Mouse (Mus musculus): ENCODE results near the gene Zfp141. TPM values are rescaled to one million over a fixed set of nuclear protein-coding genes. Genes with fewer than 3 reads are reported as not detected.
A peak's percentile ranks its signal among the peaks of the same experiment; 100 is the strongest.
"Not testable (repeated sequence)": the region's sequence is repeated elsewhere in the genome, so short reads cannot be mapped to it uniquely, and the experiment has no call there.

Zfp141 gene
- 4.2 and 4.9 TPM in 2 replicates for polyA plus RNA-seq (2012; rRNA removed)

DNA sequence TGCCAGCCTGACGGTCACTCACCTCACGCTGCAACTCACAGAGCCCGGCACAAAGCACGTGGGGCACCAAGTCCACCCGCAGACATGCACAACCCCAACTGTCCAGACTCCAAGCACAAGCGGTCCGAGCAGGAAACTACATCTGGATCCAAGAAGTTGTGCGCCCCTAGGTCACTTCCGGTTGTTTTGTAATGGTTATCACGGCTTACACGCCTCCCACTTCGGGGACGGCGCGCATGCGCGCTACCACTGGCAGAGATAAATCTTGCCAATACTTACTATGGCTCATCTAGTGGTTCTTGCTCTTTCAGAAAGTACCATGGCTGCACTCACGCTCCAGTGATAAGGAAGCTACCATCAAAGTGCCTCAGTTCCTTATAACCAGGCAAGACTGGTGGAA, at the start of gene Zfp141:
Gene Zfp141 (minus strand): TSS at position 153 of the 400 bp plus-strand sequence.
- under 1% methylated on average over 18 of the region's 18 CpGs for WGBS
- peak; percentile 73 for DNase-seq
- peak within 1 kb of the TSS; percentile 77 for H3K4me3 ChIP-seq (replicated peaks; ENCODE audit: extremely low read depth, low read depth, low read length)
- H3K4me1 ChIP-seq (ENCODE audit: control insufficient read depth, insufficient read depth, low read length): not testable (repeated sequence)
- peak; percentile 21; the same call in 1 of the 2 replicates for TF ChIP-seq POLR2A (IDR thresholded peaks at IDR 0.05; ENCODE audit: borderline replicate concordance, extremely low read depth, low read depth, low read length)

DNA sequence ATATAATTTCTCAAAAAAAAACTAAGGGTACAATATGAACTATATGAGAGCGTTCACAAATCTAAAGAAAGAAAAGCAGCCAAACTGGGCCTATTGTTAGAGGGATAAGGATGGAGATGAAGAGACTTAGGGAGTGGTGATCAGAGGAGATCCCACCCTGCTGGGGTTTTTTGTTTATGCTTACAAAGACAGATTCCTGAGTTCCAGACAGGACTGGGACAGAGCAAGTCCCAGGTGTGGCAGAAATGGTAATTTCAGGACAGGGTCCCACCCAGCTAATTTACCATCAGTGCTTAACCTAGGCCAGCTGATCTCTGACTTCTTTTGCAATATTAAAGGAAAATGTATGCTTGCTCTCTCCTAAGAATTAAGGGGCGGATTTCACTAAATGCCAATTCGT, 46.2 kb upstream of the Zfp141 start:
- H3K4me1 ChIP-seq (ENCODE audit: control insufficient read depth, insufficient read depth, low read length): no peaks in the 10 kb centered on the region
- TF ChIP-seq POLR2A (IDR thresholded peaks at IDR 0.05; ENCODE audit: borderline replicate concordance, extremely low read depth, low read depth, low read length) (no peak), CTCF (IDR thresholded peaks at IDR 0.05; ENCODE audit: insufficient read depth, low read length) (no peak)
- no peak overlapping the region for H3K4me3 ChIP-seq (replicated peaks; ENCODE audit: extremely low read depth, low read depth, low read length)
- WGBS: 68% methylated on average over 3 of the region's 3 CpGs
- no peak for DNase-seq

DNA sequence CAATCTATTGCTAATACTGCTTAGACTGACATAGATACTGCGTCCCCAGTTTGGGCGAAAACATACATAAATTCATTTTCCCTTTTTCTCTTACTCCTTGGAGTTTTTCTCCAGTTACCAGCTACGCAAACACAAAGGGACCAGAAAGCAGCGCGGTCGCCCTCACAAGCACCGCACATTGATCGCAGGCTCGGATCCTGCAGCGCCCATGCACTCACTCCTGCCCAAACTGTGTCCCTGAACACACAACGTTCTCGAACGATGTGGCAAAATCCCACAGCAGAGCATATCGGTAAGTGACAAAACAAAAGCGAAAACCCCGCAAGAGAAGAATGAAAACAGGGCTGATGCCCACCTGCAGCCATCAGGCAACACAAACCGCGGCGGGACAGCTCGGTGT, 354 bp downstream of the Zfp141 start:
- Histone ChIP-seq H3K4me1 (ENCODE audit: control insufficient read depth, insufficient read depth, low read length) (no peaks in the 10 kb centered on the region), H3K4me3 (replicated peaks; ENCODE audit: extremely low read depth, low read depth, low read length) (peak overlapping the region; percentile 77)
- TF ChIP-seq CTCF (IDR thresholded peaks at IDR 0.05; ENCODE audit: insufficient read depth, low read length) (no peak), POLR2A (IDR thresholded peaks at IDR 0.05; ENCODE audit: borderline replicate concordance, extremely low read depth, low read depth, low read length) (no peak)
- 1% methylated on average over 20 of the region's 20 CpGs for WGBS
- DNase-seq: no peak

DNA sequence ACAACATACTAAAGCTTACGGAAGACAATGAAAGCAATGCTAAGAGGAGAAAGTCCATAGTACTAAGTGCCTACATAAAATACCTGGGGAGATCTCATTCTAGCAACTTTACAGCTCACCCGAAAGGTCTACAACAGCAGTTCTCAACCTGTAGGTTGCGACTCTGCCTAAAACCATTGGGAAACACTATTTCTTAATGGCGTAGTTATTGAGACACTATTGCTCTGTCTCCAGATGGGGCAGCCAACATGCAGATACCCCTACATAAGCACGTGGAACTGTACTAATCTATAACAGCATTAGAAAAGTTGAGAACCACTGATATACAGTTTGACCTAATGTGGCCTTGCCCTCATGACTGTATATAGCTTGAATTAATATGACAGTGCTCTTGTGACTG, 7.3 kb downstream of the Zfp141 start:
- H3K4me3 ChIP-seq (replicated peaks; ENCODE audit: extremely low read depth, low read depth, low read length): no peak overlapping the region
- WGBS: 96% methylated on average over 5 of the region's 5 CpGs
- no peak for TF ChIP-seq POLR2A (IDR thresholded peaks at IDR 0.05; ENCODE audit: borderline replicate concordance, extremely low read depth, low read depth, low read length)
- TF ChIP-seq CTCF (IDR thresholded peaks at IDR 0.05; ENCODE audit: insufficient read depth, low read length): no peak
- H3K4me1 ChIP-seq (ENCODE audit: control insufficient read depth, insufficient read depth, low read length): no peaks in the 10 kb centered on the region
- no peak for DNase-seq

DNA sequence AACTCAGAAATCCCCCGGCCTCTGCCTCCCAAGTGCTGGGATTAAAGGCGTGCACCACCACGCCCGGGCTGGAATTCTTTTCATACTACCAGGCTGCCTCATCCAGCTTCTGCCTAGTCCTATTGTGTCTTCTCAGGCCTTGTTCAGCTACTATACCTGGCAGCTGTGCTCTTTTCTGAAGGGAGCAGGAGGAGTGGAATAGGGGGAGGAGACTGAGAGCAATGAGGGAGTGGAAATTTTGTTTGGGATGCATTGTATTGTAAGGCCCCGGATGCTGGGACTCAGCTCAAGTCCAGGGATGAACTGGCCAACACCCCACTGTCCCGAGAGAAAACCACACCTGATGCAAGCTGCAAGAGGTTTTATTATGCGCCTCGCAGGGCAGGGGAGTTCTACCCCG, 8.2 kb downstream of the Zfp141 start:
- 94% methylated on average over 9 of the region's 9 CpGs for WGBS
- DNase-seq: no peak
- Histone ChIP-seq H3K4me1 (ENCODE audit: control insufficient read depth, insufficient read depth, low read length) (no peaks in the 10 kb centered on the region), H3K4me3 (replicated peaks; ENCODE audit: extremely low read depth, low read depth, low read length) (no peak overlapping the region)
- TF ChIP-seq POLR2A (IDR thresholded peaks at IDR 0.05; ENCODE audit: borderline replicate concordance, extremely low read depth, low read depth, low read length): no peak
- TF ChIP-seq CTCF (IDR thresholded peaks at IDR 0.05; ENCODE audit: insufficient read depth, low read length): no peak

DNA sequence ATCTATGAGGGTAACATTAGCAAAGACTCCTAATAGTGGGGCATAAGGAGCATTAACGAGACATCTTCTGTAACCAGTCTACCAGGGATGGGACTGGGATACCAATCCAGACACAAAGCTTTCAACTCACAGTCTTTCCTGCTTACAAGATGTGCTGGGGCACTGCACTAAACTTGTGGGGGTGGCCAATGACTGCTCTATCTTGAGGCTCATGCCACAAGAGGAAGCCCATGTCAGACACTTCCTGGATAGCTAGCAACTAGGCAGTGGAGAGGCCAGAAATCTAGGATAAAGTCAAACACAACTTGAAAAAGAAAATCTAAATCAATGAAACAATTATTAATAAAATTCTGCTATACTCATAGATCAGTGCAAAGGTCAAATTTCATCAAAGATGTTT, 9.3 kb downstream of the Zfp141 start:
- no peak overlapping the region for H3K4me3 ChIP-seq (replicated peaks; ENCODE audit: extremely low read depth, low read depth, low read length)
- no peak for DNase-seq
- WGBS: 92% methylated on average over 1 of the region's 1 CpGs
- TF ChIP-seq CTCF (IDR thresholded peaks at IDR 0.05; ENCODE audit: insufficient read depth, low read length): no peak
- TF ChIP-seq POLR2A (IDR thresholded peaks at IDR 0.05; ENCODE audit: borderline replicate concordance, extremely low read depth, low read depth, low read length): no peak
- H3K4me1 ChIP-seq (ENCODE audit: control insufficient read depth, insufficient read depth, low read length): no peaks in the 10 kb centered on the region

DNA sequence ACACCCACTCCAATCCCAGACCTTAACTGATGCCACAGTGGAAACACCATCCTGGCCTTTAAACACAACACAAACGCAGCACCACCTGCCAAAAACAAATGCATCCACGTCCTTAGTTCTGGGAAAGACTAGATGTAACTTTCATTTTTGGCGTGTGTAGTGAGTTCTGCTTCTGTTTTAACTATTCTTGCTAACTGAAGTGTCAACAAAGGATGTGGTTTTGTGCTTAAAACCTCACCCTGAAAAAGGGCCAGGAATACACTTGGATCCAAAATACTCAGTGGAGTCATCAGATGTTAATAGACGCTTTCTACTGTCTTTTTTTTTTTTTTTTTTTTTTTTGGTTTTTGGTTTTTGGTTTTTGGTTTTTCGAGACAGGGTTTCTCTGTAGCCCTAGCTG, 14.7 kb downstream of the Zfp141 start:
- Histone ChIP-seq H3K4me3 (replicated peaks; ENCODE audit: extremely low read depth, low read depth, low read length) (no peak overlapping the region), H3K4me1 (ENCODE audit: control insufficient read depth, insufficient read depth, low read length) (no peaks in the 10 kb centered on the region)
- DNase-seq: no peak
- WGBS: 79% methylated on average over 5 of the region's 5 CpGs
- TF ChIP-seq CTCF (IDR thresholded peaks at IDR 0.05; ENCODE audit: insufficient read depth, low read length): no peak
- TF ChIP-seq POLR2A (IDR thresholded peaks at IDR 0.05; ENCODE audit: borderline replicate concordance, extremely low read depth, low read depth, low read length): no peak

DNA sequence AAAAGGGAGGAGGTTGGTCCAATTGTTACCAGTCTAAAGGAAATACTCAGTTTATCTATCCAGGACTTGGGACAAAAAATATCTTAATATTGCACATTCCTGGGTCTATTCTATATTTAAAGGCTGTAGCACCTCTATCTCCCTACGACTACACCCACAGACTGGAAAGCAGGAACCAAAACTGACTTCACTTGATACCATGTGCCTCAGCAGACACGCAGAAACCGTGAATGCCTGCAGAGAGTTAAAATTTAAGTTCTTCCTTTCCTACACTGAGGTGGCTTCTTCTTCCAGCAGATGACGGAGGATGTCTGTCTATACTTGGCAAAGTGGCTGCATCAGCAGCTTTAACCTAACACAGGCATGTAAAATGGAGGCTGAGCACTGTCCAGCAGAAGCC, 15.2 kb downstream of the Zfp141 start:
- TF ChIP-seq CTCF (IDR thresholded peaks at IDR 0.05; ENCODE audit: insufficient read depth, low read length): no peak
- TF ChIP-seq POLR2A (IDR thresholded peaks at IDR 0.05; ENCODE audit: borderline replicate concordance, extremely low read depth, low read depth, low read length): no peak
- no peaks in the 10 kb centered on the region for H3K4me1 ChIP-seq (ENCODE audit: control insufficient read depth, insufficient read depth, low read length)
- H3K4me3 ChIP-seq (replicated peaks; ENCODE audit: extremely low read depth, low read depth, low read length): no peak overlapping the region
- WGBS: 83% methylated on average over 4 of the region's 4 CpGs
- no peak for DNase-seq

DNA sequence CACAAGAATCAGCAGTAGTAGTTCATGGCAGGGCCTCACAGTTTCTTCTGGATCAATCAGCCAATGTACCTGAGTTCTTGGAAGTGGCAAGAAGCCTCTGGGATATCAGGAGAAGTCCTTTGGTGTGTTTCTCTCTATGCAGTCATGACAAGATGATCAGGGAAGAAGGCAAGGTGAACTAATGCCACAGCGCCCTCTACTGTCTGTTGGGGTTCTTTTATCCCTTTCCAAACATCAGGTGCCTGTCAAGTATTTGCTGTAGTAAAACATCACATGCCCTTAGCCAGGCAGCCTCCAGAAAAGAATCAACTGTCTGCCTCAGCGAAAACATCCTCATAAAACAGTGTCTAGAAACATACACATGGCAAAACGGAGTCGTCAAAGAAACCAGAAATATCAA, 50.9 kb downstream of the Zfp141 start:
- H3K4me1 ChIP-seq (ENCODE audit: control insufficient read depth, insufficient read depth, low read length): no peaks in the 10 kb centered on the region
- no peak overlapping the region for H3K4me3 ChIP-seq (replicated peaks; ENCODE audit: extremely low read depth, low read depth, low read length)
- WGBS: 62% methylated on average over 4 of the region's 4 CpGs
- no peak for TF ChIP-seq POLR2A (IDR thresholded peaks at IDR 0.05; ENCODE audit: borderline replicate concordance, extremely low read depth, low read depth, low read length)
- no peak for TF ChIP-seq CTCF (IDR thresholded peaks at IDR 0.05; ENCODE audit: insufficient read depth, low read length)
- DNase-seq: no peak

DNA sequence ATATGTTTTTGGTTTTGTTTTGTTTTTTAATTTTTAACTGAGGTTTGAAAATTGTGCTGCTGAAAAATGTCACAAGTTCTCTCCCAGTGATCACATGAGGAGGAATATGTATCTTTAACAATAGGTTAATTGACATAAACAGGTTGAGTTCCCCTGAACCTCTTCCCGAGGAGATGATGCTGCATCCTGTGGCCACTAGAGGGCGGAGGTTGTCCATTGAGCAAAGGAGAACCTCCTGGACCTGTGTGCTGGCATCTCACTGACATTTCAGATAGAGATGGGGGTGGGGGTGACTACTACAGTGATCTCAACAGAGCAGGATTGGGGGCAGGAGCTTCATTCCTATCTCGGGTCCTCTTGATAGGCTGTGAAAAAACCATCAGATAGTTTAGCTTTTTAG, 54.9 kb downstream of the Zfp141 start:
- DNase-seq: no peak
- H3K4me3 ChIP-seq (replicated peaks; ENCODE audit: extremely low read depth, low read depth, low read length): no peak overlapping the region
- TF ChIP-seq CTCF (IDR thresholded peaks at IDR 0.05; ENCODE audit: insufficient read depth, low read length) (peak; percentile 58), POLR2A (IDR thresholded peaks at IDR 0.05; ENCODE audit: borderline replicate concordance, extremely low read depth, low read depth, low read length) (no peak)
- WGBS: 34% methylated on average over 3 of the region's 3 CpGs
- H3K4me1 ChIP-seq (ENCODE audit: control insufficient read depth, insufficient read depth, low read length): no peaks in the 10 kb centered on the region
